Mouse (Mus musculus) cerebellum, adult 2 months (tissue): ENCODE measurements at regions not wholly inside any gene's neighbourhood (a gene's known extent, or its start where the extent isn't known, plus 50 kb on each side); places are given as distances from the start of the nearest gene placed in this dataset.

Experiments used
- DNase-seq, 2 experiments: peaks; one replicate each; pipeline ENCODE4 v3.0.0; 2021
- H3K27ac ChIP-seq: fragments of 200-500 bp; 2 replicates; pipeline ENCODE4 v1.5.1; 2012; ENCODE audit warnings: low read length, control low read depth, inconsistent platforms; ENCODE audit not compliant: insufficient read depth
- H3K27me3 ChIP-seq: fragments of 200-500 bp; 2 replicates; pipeline ENCODE4 v1.6.1; 2012; ENCODE audit warnings: inconsistent platforms, mild to moderate bottlenecking, low read length, moderate library complexity; ENCODE audit not compliant: control insufficient read depth, insufficient read depth
- H3K4me1 ChIP-seq: fragments of 200-500 bp; 2 replicates; pipeline ENCODE4 v1.6.1; 2011; ENCODE audit warnings: low read length; ENCODE audit not compliant: control insufficient read depth, insufficient read depth
- H3K4me3 ChIP-seq: fragments of 200-500 bp; replicated peaks from 2 replicates; pipeline ENCODE3; 2011; ENCODE audit warnings: mild to moderate bottlenecking, low read depth, low read length, control low read depth; ENCODE audit not compliant: insufficient read depth
- CTCF ChIP-seq: fragments of 200-500 bp; IDR thresholded peaks from 2 replicates; pipeline ENCODE4 v1.5.1; 2011; ENCODE audit warnings: low read depth, mild to moderate bottlenecking, control low read depth, low read length, moderate library complexity, borderline replicate concordance; ENCODE audit not compliant: insufficient read depth
- POLR2A ChIP-seq: fragments of 200-500 bp; IDR thresholded peaks from 2 replicates; pipeline ENCODE4 v1.6.1; 2011; ENCODE audit warnings: low read length, control low read depth, borderline replicate concordance; ENCODE audit not compliant: insufficient read depth
- WGBS: fragments of 180-500 bp; shearing (Covaris S2); methylation state at CpG from one replicate; pipeline ENCODE4 v1.1.7; 2018; 5-methylcytosine and 5-hydroxymethylcytosine counted together

DNA sequence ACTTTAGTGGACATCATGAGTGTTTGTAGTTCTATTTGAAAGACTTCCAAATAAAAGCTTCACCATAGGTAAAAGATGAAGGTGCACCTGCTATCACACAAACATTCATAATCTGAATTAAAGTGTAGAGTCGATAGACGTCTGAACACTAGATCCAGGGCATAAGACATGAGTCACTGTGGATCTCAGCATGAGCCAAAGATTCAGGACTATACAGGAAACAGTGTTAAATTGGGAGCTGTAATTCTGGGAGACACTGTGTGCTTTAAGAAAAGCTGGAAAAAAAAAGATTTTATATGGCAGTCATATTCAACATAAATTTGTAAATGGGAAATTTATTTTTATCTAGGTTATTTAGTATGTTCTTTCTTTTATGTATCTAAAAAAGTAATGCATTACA, 160.5 kb downstream of the Pdha2 start:
- peak in 1 of 2 experiments; percentile 13 for DNase-seq
- H3K27me3 ChIP-seq, result no peaks in the 10 kb centered on the region
- H3K4me3 ChIP-seq, result no peak overlapping the region
- no peaks in the 10 kb centered on the region; the same call in 1 of the 2 replicates for H3K4me1 ChIP-seq
- no peak for TF ChIP-seq CTCF
- no peak for TF ChIP-seq POLR2A
- no peak overlapping the region for H3K27ac ChIP-seq
- WGBS, result 21% methylated on average over 2 of the region's 2 CpGs

DNA sequence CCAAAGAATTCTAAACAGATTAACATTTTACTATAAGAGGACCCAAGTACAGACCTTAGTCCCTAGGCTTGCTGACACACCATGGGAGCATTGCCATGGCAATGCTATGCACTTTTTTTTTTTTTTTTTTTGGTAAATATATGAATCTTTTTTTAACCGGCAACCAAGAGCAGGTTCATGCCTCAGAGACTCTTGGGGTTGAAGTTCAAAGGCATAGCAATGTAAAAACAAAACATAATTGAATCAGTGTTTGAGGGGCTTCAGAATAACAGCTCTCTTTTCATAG, 197.9 kb downstream of the Pdha2 start:
- Histone ChIP-seq H3K27ac (no peak overlapping the region), H3K4me3 (no peak overlapping the region), H3K4me1 (no peaks in the 10 kb centered on the region), H3K27me3 (no peaks in the 10 kb centered on the region)
- no peak for TF ChIP-seq POLR2A
- no peak for TF ChIP-seq CTCF
- 83% methylated on average over 1 of the region's 1 CpGs for WGBS
- no peak for DNase-seq

DNA sequence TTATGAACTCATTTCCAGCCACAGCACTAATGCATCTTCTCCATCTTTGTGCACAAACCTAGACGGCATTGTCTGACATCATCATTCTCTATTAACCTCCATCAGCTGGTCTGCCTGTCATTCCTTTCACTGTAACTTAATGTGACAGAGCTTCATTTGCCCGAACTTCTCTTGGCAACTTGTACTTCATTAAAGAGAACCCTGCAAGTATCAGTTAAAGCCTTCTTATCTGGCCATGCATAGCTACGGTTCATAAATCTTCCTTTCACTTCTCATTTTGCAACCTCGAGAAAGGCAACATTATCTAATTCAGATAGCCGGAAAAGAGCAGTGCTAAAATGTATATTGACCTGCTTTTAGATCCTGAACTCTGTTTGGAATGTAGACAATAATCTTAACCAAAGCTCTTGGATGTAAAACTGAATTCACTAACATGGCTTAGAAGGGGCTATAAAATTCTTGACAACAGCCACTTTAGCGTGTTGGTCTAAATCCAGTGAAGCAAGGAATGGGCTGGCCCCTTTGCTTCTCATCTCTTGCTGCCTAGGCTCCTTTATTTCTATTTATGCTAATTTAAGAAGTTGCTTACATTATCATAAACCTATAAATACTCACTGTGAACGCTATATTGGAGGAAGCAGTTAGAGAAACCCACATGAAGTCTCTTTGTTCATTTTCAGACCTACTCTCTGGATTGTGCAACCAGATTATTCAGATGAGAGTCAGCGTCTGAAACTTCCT, 198.5 kb downstream of the Pdha2 start:
- DNase-seq, result no peak
- WGBS, result 69% methylated on average over 8 of the region's 8 CpGs
- Histone ChIP-seq H3K4me1 (no peaks in the 10 kb centered on the region), H3K4me3 (no peak overlapping the region), H3K27ac (no peak overlapping the region), H3K27me3 (no peaks in the 10 kb centered on the region)
- no peak for TF ChIP-seq CTCF
- TF ChIP-seq POLR2A, result no peak

DNA sequence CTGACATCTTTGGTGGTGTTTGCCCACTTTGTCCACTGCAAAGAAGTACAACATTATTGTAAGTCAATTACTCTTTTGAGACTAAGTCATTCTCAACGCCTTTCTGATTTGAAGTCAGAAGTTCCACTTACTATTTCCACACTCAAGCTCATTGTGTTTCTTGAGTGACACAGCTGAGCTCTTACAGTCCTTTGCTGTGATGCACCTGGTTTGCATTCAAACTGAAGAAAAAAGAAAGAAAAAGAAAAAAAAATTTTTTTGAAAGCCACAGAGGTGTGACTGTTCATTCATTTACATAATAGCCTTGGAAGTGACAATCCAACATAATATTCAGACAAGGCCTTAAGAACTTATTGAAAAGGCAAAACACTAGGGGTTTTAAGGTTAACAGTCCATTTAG, 199.2 kb downstream of the Pdha2 start:
- no peak for DNase-seq
- H3K4me1 ChIP-seq, result no peaks in the 10 kb centered on the region
- no peak overlapping the region for H3K27ac ChIP-seq
- H3K4me3 ChIP-seq, result no peak overlapping the region
- 73% methylated on average over 1 of the region's 1 CpGs for WGBS
- no peaks in the 10 kb centered on the region for H3K27me3 ChIP-seq
- TF ChIP-seq CTCF (no peak), POLR2A (no peak)

DNA sequence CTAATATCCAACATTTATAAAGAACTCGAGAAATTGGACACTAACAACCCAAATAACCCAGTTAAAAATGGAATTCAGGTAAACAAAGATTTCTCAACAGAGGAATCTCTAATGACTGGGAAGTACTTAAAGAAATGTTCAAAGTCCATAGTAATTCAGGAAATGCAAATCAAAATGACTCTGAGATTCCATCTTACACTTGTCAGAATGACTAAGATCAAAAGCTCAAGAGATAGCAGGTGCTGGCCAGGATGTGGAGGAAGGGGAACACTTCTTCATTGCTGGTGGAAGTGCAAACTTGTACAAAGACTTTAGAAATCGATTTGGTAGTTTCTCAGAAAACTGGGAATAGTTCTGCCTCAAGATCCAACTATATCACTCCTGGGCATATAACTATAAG, 203.4 kb downstream of the Pdha2 start:
- TF ChIP-seq CTCF, result no peak
- TF ChIP-seq POLR2A, result no peak
- no peaks in the 10 kb centered on the region for H3K27me3 ChIP-seq
- no peak for DNase-seq
- 90% methylated on average over 2 of the region's 2 CpGs for WGBS
- no peak overlapping the region for H3K27ac ChIP-seq
- no peak overlapping the region for H3K4me3 ChIP-seq
- no peaks in the 10 kb centered on the region; the same call in 1 of the 2 replicates for H3K4me1 ChIP-seq

DNA sequence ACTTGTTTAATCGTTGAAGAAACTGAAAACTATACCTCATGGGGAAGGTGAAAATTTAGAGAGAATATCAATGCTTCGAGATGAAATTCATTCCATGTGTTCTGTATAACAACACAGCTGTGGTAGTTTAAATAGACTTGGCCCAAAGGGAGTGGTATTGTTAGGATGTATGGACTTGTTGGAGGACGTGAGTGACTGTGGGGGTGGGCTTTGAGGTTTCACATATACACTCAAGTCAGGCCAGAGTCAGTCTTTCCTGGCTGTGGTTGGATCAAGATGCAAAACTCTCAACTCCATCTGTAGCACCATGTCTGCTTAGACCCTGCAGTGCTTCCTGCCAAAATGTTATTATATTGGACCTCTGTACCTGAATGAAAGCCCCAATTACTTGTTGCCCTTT, 206.3 kb downstream of the Pdha2 start:
- TF ChIP-seq CTCF (no peak), POLR2A (no peak)
- WGBS, result 82% methylated on average over 3 of the region's 3 CpGs
- Histone ChIP-seq H3K4me3 (no peak overlapping the region), H3K4me1 (peaks cover 4% of the 10 kb centered on the region), H3K27ac (no peak overlapping the region), H3K27me3 (no peaks in the 10 kb centered on the region)
- DNase-seq, result no peak

DNA sequence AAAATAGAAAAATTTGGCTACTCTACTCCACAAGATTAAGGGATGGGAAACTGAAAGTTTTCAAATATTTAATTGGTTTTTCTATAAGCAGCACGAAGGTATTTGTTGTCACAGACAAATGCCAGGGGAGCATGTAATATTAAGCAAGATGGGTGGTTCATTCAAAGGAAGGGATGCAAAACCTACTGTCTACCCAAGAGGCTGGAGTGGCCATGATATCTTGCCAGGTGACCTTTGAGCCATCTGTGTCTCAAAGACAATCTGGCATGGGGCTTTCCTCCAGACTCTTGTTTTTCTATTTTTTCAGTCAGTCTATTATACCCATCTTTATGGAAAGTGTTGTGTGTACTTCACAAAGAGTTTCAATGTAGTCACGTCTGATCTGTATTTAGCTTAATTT, 208.6 kb downstream of the Pdha2 start:
- no peaks in the 10 kb centered on the region for H3K27me3 ChIP-seq
- 19% methylated on average over 2 of the region's 2 CpGs for WGBS
- H3K27ac ChIP-seq, result no peak overlapping the region
- DNase-seq, result peak; percentile 40 to 67
- TF ChIP-seq CTCF, result no peak
- no peak for TF ChIP-seq POLR2A
- H3K4me3 ChIP-seq, result no peak overlapping the region
- peaks cover 4% of the 10 kb centered on the region for H3K4me1 ChIP-seq

DNA sequence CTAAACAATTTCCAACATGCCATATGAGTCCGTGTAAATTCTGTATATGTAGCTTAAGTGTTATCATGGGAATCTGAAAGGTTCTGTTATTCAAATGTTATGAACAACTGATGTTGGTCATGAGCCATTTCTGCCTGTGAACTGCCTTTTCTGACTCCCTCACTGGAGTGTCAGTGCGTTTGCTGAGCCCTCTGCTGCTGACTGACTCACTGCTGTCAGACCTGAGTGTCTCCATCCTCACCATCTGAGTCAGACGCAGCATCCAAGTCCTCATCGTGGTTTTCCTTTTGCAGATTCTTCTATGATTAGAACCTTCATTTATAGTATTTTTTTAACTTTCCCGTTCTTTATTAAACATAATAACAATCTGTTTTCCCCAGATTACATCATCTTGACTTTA, 223.9 kb downstream of the Pdha2 start:
- 56% methylated on average over 5 of the region's 5 CpGs for WGBS
- TF ChIP-seq CTCF (no peak), POLR2A (no peak)
- Histone ChIP-seq H3K27ac (no peak overlapping the region), H3K27me3 (no peaks in the 10 kb centered on the region), H3K4me1 (peaks cover 5% of the 10 kb centered on the region; the same call in 1 of the 2 replicates), H3K4me3 (no peak overlapping the region)
- DNase-seq, result peak in 1 of 2 experiments; percentile 28
